Mouse (Mus musculus) adrenal gland, postnatal 14 days (tissue): ENCODE data around the gene Smarcd1. TPM values are rescaled to one million over a fixed set of nuclear protein-coding genes. Genes with fewer than 3 reads are reported as not detected.
"Not testable (repeated sequence)": the region's sequence is repeated elsewhere in the genome, so short reads cannot be mapped to it uniquely, and the experiment has no call there.

ENCODE experiments used
- DNase-seq: peaks from one replicate; pipeline ENCODE4 v3.0.0; 2021; ENCODE audit warnings: mixed read lengths
- total RNA-seq: library from RNA; stranded (reverse); gene quantifications from 2 replicates; pipeline ENCODE4 v1.2.3, GENCODE M21; 2021

The Smarcd1 gene
- total RNA-seq, 1 experiment from 2014 or later = 40.0 TPM

DNA sequence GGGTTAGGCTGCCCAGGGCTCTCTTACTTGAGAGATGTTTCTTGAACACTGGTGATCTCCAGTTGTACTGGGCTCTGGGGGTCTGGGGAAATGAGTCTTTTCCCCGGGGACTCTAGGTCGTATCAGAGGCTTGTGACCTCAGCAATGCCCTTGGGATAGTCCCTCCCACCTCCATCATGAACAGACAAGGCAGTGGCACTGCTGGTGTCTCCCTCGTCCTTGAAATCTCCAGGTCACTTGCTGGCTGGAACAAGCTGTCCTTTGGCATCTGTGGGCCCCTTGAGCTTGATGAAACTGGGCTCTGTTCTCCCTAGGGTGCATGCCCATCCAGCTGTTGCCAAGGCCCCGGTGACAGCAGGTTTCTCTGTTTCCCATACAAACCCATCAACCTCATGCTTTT lies 12.3 kb downstream of the Smarcd1 start:
- DNase-seq = peak; percentile 87

DNA sequence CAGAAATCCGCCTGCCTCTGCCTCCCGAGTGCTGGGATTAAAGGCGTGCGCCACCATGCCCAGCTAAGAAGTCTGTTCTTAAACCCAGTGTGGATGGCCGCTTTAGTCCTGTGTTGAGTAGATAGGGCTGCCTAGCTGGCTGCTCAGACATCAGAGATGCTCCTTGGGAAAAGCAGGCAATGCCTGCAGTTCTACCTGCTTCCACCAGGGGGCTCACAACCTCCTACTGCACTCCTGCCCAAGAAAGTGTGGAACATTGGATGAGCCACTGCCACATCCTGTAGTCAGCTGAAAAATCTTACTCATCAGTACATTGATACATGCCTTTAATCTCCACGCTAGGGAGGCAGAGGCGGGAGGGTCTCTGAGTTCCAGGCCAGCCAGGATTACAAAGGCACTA lies 12.9 kb downstream of the Smarcd1 start:
- peak; percentile 87 for DNase-seq

DNA sequence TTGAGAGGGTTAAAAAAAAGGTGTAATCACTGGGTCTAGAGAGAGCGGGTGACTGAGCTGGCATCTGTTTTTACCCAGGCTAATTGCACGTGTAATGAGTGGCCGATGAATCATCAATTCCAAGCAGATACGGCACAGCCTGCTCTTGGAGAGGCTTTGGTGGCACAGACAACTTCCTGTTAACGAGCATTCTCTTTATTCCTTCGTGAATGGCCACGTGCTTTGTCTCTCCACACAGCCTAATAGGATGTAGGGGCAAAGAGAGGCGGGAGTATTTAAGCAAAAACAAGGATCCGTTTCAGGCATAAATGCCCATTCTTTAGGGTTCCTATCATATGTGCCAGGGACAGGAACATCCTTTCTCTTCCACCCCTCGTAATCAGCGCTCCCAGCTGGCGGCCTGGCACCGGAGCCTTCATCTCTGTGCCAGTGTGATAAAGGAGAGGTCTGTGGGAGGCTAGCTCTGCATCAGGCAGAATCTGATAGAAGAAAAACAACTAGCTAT lies 13.5 kb downstream of the Smarcd1 start:
- no peak for DNase-seq

DNA sequence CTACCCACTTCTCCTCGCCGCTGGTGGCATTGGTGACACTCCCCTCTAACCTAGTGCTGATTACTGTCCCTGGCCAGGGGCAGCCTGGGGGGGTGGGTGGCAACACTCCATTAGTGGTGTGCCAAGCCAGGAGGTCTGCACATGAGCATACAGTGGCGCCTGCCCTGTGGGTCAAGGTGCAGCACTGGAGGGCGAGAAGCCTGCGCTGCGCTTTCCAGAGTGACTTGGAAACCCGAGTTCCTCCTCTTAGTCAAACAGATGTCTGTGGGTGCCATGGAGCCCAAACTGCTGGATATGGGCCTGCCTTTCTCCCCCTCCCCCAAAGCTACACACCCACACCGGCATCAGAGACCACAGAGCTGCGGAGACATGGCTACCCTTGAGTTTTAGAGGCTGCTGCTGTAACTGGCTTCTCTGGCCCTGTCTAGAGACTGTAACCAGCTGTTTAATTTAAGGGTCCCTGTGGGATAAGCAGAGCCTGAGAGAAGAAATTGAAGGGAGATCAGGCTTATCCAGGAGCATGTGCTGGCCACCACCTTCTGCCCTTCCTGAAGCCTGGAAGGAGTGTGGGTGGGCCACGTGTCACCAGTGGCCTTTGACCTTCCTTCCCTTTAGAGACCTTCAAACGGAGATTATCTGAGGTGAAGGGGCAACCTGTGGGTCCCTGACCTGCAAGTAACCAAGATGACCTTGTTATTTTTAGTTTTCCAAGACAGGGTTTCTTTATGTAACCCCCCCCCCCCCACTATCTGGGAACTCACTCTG lies 14.2 kb downstream of the Smarcd1 start:
- DNase-seq = peak; percentile 73

DNA sequence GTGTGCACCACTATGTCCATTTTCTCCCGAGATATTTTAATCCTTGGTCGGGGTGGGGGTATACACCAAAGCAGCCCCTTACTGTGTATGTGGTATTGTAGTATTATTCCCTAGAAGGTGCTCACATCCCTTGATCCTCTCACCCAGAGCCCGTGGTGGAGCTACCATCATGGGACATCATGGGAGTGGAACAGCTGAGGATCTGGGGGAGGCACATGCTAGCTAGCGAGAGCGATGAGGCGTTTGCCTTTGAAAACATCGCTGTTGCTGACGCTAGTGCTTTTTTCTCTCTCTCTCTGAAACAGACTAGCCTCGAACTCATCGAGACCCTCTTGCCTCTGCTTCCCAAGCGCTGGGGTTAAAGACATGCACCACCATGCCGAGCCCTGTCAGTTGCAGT lies 14.9 kb downstream of the Smarcd1 start:
- DNase-seq = peak; percentile 3

DNA sequence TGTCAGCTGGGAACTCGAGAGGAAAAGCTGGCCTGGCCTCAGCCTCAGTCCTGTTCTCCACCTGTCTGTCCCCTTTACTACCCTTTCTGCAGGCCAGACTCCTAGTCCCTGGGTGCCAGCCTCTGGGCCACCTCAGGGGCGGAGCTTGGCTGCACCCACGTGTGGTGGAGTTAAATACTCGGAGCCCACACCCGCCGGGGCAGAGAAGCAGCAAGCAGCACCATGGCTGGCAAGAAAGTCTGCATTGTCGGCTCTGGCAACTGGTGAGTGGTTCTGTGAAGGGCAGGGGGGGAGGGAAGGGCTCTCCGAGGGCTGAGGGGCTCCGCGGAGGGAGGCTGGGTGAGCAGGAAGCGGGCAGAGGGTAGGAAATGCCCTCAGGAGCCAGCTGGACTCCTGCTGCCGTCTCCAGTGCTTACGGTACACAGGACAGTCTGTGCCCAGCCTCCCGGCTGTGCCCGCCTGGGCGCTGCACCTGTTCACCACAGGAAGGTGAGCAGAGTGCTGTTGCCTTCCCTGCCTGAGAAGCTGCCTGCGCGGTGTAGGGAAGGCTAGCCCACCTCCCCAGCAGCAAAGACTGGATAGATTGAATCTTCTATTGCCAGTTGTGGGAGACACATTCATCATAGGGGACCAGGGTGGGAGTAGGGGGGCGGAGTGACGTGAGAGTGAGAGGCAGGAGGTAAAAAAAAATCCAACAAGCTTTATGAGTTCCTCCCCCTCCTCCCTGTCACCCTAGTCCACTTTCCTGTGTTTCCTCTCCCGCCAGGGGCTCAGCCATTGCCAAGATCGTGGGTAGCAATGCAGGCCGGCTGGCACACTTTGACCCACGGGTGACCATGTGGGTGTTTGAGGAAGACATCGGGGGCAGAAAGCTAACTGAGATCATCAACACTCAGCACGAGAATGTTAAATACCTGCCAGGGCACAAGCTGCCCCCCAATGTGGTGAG lies 15.7 kb downstream of the Smarcd1 start, which contains the start of gene Gpd1:
TSS of gene Gpd1 (plus strand) at position 130 of the 949 bp plus-strand sequence.
- peak; percentile 87 for DNase-seq

DNA sequence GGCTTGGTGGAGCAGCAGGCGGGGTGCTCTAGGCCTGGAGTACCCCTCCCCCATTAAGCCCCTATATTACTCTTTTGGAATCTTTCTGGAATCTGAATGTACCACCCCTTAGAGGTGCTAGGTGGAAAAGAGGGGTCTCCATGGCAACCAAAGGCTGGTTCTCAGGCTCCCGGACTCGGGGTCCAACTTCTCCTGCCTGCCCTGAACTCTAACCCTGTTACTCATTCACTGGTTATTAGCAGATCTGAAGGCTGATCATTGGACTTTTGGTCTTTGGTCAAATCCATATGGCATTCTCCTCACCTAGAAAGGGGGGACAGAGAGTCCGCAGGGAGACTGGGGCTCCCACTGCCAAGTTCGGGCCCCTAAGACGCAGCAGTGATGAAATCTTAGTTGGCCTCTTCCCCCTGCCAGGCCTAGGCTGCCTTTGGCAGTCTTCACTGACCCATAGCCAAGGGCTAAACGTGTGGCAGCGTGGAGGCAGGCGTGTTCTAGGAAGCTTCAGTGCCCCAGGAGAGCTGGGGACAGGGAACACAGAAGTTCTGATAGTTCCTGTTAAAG lies 16.6 kb downstream of the Smarcd1 start:
- DNase-seq = peak; percentile 56

DNA sequence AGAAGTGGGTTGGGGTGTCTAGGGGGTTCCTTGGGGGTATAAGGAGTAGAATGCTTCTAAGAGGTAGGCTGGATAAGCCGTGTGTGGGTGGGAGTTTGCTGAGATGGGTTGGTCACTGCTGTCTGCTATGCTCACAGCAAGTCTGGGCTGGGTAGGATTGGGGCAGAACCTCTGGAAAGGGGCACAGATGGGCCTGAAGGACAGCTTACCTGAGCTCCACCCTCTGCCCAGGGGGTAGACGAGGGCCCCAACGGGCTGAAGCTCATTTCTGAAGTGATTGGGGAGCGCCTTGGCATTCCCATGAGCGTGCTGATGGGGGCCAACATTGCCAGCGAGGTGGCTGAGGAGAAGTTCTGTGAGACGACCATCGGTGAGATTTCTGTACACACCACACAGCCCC lies 17.9 kb downstream of the Smarcd1 start:
- no peak for DNase-seq

DNA sequence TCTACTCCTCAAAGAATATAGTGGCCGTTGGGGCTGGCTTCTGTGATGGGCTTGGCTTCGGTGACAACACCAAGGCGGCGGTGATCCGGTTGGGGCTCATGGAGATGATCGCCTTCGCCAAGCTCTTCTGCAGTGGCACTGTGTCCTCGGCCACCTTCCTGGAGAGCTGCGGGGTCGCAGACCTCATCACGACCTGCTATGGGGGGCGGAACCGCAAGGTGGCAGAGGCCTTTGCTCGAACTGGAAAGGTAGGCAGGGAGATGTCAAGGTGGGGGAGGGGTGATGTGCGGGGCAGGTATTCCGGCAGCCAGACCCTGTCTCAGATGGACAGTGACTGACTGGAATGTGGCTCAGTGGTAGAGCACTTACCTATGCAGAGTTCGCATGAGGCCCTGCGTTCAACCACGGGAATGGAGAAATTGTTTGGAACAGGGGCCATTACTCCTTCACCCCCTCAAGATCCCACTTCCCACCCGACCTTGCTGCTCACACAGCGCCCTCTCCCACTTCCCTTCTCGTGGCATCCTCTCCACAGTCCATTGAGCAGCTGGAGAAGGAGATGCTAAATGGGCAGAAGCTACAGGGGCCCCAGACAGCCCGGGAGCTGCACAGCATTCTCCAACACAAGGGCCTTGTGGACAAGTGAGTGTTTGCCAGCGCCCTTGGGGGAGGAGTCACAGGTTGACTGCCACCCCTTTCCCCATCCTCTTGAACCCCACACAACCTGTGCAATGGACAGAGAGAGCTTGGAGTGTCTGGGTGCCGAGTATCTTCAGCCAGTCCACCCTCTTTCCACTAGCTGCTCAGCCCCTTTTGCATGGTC lies 20.2 kb downstream of the Smarcd1 start:
- DNase-seq = peak; percentile 42

DNA sequence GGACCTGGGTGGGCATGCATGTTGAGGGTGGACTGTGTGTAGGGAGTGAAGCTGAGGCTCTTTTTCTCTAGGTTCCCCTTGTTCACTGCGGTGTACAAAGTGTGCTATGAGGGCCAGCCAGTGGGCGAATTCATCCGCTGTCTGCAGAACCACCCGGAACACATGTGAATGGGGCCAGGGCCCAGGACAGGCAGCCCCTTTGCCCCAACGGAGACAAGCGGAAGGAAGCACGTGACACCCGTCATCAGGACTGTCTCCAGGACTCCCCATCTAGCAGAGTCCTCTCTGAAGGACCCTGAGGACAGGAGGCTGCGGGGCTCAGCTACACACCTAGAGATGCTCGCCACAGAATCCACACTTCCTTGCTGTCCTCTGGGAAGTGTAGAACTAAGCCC lies 21.2 kb downstream of the Smarcd1 start:
- peak; percentile 24 for DNase-seq

DNA sequence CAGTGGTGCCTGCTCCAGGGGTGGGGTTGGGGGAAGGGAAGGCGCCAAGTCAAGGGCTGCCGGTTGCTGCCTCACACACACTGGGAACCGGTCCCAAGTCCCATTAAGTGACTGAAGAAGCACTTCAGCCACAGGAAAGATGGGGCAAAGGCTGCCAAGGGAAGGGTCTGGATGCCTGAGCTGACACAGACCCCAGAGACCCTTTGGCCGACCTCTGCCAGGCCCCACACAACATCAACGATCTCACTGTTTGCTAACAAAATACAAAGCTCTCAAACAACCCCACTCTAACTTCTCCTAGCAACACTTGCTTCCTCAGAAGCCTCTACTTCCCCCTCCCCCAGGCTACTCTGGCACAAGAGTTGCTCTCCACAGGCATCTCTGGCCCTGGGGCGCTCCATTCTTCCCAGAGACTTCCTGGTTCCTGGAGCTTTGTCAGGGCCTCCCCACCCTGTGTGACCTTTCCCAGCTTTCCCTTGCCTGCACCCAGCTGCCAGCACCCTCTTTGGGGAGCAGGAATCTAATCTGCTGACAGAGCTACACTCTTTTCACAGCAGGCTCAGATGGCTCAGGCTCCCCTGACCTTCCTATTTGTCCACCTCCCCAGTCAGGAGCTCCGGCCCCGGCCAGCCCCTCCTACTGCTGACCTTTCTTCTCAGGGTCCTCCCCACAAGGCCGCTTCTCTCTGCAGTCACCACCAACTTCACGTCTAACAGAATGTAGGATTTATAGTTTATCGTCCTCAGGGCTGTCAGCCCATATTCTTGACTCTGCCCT lies 21.8 kb downstream of the Smarcd1 start:
- DNase-seq = peak; percentile 91

DNA sequence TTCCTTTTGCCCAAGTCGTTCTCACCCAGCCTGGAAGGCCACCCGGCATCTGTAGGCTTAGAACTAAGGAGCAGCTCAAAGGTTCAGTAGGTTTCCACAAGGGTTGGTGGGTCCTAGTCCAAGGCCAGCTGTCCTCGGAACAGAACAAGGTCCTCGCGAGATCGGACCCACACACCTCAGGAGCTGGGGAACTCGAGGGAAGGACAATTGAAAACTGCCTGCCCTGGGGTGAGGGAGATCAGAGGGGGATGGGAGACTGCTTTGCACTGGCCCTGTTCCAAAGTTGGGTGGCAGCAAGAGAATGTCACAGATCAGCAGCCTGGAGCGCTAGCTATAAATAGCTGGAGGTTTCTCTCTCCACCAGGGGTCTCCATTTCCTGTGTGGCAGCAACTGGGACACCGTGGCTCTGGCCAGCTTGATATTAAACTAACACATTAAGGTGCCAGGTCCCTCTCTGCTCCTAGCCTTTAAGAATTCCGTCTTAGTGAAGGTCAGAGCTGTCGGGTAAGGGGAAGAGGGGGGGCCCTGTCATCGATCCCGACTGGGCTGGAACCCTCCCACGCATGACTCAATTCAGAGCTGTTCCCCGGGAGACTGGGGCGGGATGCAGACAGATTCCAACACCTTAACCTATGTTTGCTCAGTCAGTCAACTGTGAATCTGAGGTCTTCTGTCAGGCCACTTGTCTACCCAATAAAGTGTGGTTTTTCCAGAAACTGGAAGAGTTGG lies 22.5 kb downstream of the Smarcd1 start:
- peak; percentile 92 for DNase-seq

DNA sequence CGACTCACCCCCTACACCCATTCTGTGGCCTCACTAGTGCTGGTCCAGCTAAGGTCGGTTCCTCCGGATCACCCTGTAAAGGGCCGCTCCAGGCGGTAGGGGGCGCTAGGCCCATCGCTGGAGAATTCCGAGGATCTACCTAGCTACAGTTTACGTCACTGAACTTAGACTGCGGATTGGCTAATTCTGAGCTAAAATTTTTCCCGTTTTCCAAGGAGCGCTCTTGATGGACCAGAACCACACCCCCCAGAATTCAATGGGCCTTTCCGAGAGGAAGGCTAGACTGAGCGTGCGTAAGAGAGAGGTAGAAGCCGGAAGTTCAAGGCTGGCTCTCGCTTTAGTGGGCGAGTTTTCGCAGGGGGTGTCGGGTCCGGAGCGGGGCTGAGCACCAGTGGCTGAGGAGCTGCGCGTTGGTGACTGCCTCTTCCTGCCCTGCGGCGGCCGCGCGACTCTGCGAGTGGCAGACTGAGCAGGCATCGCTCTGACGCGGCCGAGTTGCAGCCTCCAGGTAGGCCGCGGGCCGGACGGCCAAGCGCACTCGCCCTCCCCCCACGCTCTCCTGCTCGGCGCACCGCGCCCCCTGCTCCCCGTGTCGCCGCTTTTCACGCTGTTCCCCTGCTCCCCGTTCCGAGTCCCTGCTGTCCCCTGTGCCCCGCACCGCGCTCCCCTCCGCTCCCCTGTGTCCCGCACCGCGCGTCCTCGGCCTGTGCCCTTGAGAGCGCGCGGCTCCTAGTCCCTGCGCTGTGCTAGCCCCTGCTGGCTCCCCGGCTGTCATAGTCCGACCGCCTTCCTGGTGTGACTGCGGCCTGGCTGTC lies 23.6 kb downstream of the Smarcd1 start, which contains the start of gene Cox14:
TSS of gene Cox14 (plus strand) at position 278 of the 815 bp plus-strand sequence.
- DNase-seq = peak; percentile 96

DNA sequence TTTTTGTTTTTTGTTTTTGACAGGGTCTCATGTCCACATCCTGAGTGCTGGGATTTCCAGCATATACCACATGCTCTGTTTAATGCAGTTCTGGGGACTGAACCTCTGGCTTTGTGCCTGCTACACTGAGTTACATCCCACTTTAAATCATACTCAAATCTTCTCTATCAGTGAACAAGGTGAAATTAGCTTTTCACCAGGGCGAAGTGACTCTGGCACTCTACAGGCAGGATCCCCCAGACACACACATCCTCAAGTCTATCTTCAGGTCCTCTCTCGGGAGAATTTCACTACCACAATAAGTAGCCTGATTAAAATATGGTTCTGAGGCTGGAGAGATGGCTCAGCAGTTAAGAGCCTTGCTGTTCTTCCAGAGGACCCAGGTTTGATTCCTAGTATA lies 24.6 kb downstream of the Smarcd1 start:
- no peak for DNase-seq

DNA sequence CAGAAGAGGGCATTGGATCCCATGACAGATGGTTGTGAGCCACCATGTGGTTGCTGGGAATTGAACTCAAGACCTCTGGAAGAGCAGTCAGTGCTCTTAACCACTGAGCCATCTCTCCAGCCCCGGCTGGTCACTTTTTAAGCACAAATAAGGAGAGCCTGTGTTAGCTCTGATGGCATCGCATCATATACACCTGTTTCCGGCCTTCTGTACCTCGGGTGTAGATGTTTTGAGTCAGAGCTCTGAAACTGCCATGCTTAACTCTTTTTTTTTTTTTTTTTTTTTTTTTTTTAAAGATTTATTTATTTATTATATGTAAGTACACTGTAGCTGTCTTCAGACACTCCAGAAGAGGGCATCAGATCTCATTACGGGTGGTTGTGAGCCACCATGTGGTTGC lies 25.1 kb downstream of the Smarcd1 start:
- DNase-seq = not testable (repeated sequence)

DNA sequence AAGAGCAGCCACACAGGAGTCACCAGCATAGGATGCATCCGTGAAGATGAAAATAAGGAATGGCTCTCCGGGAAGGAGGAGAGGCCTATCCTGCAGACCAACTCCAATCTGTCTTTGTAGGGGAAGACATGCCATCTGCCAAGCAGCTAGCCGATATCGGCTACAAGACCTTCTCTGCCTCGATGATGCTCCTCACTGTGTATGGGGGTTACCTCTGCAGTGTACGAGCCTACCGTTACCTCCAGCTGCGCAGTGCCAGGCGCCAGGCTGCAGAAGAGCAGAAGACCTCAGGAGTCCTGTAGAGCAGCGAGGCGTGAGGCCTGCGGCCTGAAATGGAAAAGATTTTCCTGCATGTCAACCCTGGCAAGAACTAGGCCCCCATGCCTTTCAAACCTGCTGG lies 25.6 kb downstream of the Smarcd1 start:
- no peak for DNase-seq

DNA sequence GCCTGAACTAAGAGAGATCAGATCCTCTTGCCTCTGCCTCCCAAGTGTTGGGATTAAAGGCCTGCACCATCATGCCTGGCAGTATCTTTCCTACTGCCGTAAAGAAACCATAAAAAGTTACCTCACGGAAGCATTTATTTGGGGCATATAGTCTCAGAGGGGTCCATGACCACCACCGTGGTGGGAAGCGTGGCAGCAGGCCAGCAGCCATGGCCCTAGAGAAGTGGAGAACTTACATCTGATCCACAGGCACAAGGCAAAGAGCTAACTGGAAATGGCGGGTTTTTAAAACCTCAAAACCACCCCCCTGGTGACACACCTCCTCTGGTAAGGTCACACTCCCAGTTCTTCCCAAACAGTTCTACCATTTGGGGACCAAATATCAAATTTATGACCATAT lies 26.3 kb downstream of the Smarcd1 start:
- no peak for DNase-seq

DNA sequence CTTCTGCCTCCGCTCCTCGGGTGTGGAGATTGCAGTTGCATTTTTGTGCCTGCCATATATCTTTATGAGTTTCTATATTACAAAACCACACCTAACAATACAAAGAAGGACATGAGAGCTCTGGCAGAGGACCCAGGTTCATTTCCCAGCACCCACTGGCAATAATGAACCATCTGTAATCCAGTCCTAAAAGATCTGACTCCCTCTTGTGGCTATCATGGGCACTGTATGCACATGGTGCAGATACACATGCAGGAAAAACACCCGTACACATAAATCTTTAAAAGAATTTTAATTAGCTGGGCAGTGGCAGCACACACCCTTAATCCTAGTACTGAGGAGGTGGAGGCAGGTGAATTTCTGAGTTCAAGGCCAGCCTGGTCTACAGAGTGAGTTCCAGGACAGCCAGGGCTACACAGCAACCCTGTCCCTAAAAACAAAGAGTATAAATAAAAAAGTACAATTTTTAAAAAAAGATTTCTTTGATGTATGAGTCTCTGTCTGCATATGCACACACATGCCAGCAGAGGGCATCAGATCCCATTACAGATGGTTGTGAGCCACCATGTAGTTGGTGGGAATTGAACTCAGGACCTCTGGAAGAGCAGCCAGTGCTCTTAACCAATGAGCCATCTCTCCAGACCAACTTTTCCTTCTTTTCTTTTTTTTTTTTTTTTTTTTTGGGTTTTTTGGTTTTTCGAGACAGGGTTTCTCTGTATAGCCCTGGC lies 27.3 kb downstream of the Smarcd1 start:
- DNase-seq = no peak

DNA sequence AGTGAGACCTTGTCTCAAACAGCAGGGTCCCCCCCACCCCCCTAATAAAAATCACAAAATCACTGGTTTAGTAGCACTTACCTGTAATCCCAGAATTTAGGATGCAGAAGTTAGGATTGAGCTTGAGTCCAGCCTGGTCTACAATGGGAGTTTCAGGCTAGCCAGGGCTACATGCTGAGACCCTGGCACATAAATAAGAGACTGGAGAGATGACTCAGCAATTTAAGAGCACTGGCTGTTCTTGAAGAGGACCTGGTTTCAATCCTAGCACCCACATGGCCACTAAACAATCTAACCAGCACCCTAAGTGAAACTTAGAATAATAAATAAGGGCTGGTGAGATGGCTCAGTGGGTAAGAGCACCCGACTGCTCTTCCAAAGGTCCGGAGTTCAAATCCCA lies 29.2 kb downstream of the Smarcd1 start:
- DNase-seq = no peak
